Mouse (Mus musculus): ENCODE data around the gene Lgr6. TPM values are rescaled to one million over a fixed set of nuclear protein-coding genes. Genes with fewer than 3 reads are reported as not detected.

Gene Lgr6
- total and polyA plus RNA-seq, 2 experiments from 2014 or later, result 3.8 to 8.6 TPM

DNA sequence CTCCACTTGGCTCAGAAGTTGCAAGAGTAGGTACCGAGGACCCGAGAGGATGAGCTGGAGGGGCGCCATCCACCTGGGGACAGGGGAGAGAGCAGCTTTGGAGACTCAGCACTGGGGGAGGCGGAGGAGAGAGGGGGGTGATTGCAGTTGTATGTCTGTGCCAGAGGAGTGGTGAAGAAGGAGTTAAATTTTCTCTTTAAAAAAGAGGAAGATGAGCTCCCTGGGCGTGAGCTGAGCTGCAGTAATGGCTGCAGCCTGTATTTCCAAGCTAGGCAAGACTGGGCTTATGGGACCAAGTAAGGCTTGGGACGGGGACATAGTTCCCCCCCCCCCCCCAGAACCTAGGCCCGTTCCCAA is 42.6 kb upstream of the Lgr6 start:
- peak overlapping the region; percentile 91; the same call in 1 of the 2 replicates for H3K27ac ChIP-seq (ENCODE audit: low read depth)
- peaks cover 43% of the 10 kb centered on the region for H3K27me3 ChIP-seq (ENCODE audit: control insufficient read depth, insufficient read depth, low read length)
- peaks cover 13% of the 10 kb centered on the region; the same call in 1 of the 2 replicates for H3K4me1 ChIP-seq (ENCODE audit: control insufficient read depth, insufficient read depth)
- ATAC-seq (ENCODE audit: insufficient read depth, low read depth) (0 out of 2 replicates have a peak, but pooled peaks have one; percentile 1), DNase-seq (ENCODE audit: low spot score) (no peak)
- H3K9ac ChIP-seq (replicated peaks; ENCODE audit: low read depth, low read length), result peak overlapping the region; percentile 89
- peaks cover 10% of the 10 kb centered on the region for H3K36me3 ChIP-seq (replicated peaks; ENCODE audit: control insufficient read depth, insufficient read depth, low read length)
- no peaks in the 10 kb centered on the region for H3K9me3 ChIP-seq (replicated peaks; ENCODE audit: control insufficient read depth, low read length)
- WGBS, result 20% methylated on average over 7 of the region's 7 CpGs
- H3K4me2 ChIP-seq (ENCODE audit: low read depth, low read length), result peak overlapping the region; percentile 91
- TF ChIP-seq EP300 (IDR thresholded peaks at IDR 0.05; ENCODE audit: low read depth) (no peak), CTCF (IDR thresholded peaks at IDR 0.05; ENCODE audit: low read depth) (no peak)
- peak overlapping the region; percentile 81 for H3K4me3 ChIP-seq (ENCODE audit: low read depth, low read length)

GRCm38 (mm10) chr1:135146946-135147701 is 42.0 kb upstream of the Lgr6 start:
- Histone ChIP-seq H3K9ac (replicated peaks; ENCODE audit: low read depth, low read length) (peak overlapping the region; percentile 89), H3K36me3 (replicated peaks; ENCODE audit: control insufficient read depth, insufficient read depth, low read length) (peaks cover 5% of the 10 kb centered on the region), H3K4me2 (ENCODE audit: low read depth, low read length) (peak overlapping the region; percentile 91), H3K27ac (ENCODE audit: low read depth) (peak overlapping the region; percentile 91), H3K27me3 (ENCODE audit: control insufficient read depth, insufficient read depth, low read length) (peaks cover 40% of the 10 kb centered on the region), H3K4me3 (ENCODE audit: low read depth, low read length) (peak overlapping the region; percentile 81), H3K4me1 (ENCODE audit: control insufficient read depth, insufficient read depth) (peaks cover 13% of the 10 kb centered on the region; the same call in 1 of the 2 replicates), H3K9me3 (replicated peaks; ENCODE audit: control insufficient read depth, low read length) (no peaks in the 10 kb centered on the region)
- WGBS, result under 1% methylated on average over 69 of the region's 69 CpGs
- peak; percentile 64 for DNase-seq (ENCODE audit: low spot score)
- TF ChIP-seq EP300 (IDR thresholded peaks at IDR 0.05; ENCODE audit: low read depth), result no peak
- TF ChIP-seq CTCF (IDR thresholded peaks at IDR 0.05; ENCODE audit: low read depth), result no peak
- ATAC-seq (ENCODE audit: insufficient read depth, low read depth), result peak; percentile 74

- ATAC-seq (ENCODE audit: insufficient read depth, low read depth) (peak; percentile 83), DNase-seq (ENCODE audit: low spot score) (peak; percentile 67)
- Histone ChIP-seq H3K27me3 (ENCODE audit: control insufficient read depth, insufficient read depth, low read length) (peaks cover 40% of the 10 kb centered on the region), H3K4me2 (ENCODE audit: low read depth, low read length) (peak within 1 kb of the TSS; percentile 91), H3K27ac (ENCODE audit: low read depth) (peak within 1 kb of the TSS; percentile 91), H3K36me3 (replicated peaks; ENCODE audit: control insufficient read depth, insufficient read depth, low read length) (peaks cover 4% of the 10 kb centered on the region), H3K9me3 (replicated peaks; ENCODE audit: control insufficient read depth, low read length) (no peaks in the 10 kb centered on the region), H3K9ac (replicated peaks; ENCODE audit: low read depth, low read length) (peak within 1 kb of the TSS; percentile 89), H3K4me3 (ENCODE audit: low read depth, low read length) (peak within 1 kb of the TSS; percentile 81), H3K4me1 (ENCODE audit: control insufficient read depth, insufficient read depth) (peaks cover 13% of the 10 kb centered on the region; the same call in 1 of the 2 replicates)
- TF ChIP-seq CTCF (IDR thresholded peaks at IDR 0.05; ENCODE audit: low read depth), result no peak
- no peak for TF ChIP-seq EP300 (IDR thresholded peaks at IDR 0.05; ENCODE audit: low read depth)
- WGBS, result 1% methylated on average over 77 of the region's 78 CpGs
These were observed 41.2 kb upstream of the Lgr6 start, which contains the start of gene Arl8a for GRCm38 (mm10) chr1:135146077-135146945. TSS of gene Arl8a (plus strand) at chr1:135146824.

GRCm38 (mm10) chr1:135143940-135144339 is 38.9 kb upstream of the Lgr6 start:
- WGBS, result 82% methylated on average over 2 of the region's 2 CpGs
- H3K4me2 ChIP-seq (ENCODE audit: low read depth, low read length), result no peak overlapping the region
- no peaks in the 10 kb centered on the region for H3K9me3 ChIP-seq (replicated peaks; ENCODE audit: control insufficient read depth, low read length)
- peaks cover 40% of the 10 kb centered on the region for H3K27me3 ChIP-seq (ENCODE audit: control insufficient read depth, insufficient read depth, low read length)
- H3K4me1 ChIP-seq (ENCODE audit: control insufficient read depth, insufficient read depth), result peaks cover 13% of the 10 kb centered on the region; the same call in 1 of the 2 replicates
- ATAC-seq (ENCODE audit: insufficient read depth, low read depth) (no peak), DNase-seq (ENCODE audit: low spot score) (no peak)
- no peak overlapping the region for H3K27ac ChIP-seq (ENCODE audit: low read depth)
- H3K4me3 ChIP-seq (ENCODE audit: low read depth, low read length), result no peak overlapping the region
- no peak overlapping the region for H3K9ac ChIP-seq (replicated peaks; ENCODE audit: low read depth, low read length)
- no peaks in the 10 kb centered on the region for H3K36me3 ChIP-seq (replicated peaks; ENCODE audit: control insufficient read depth, insufficient read depth, low read length)
- no peak for TF ChIP-seq EP300 (IDR thresholded peaks at IDR 0.05; ENCODE audit: low read depth)

DNA sequence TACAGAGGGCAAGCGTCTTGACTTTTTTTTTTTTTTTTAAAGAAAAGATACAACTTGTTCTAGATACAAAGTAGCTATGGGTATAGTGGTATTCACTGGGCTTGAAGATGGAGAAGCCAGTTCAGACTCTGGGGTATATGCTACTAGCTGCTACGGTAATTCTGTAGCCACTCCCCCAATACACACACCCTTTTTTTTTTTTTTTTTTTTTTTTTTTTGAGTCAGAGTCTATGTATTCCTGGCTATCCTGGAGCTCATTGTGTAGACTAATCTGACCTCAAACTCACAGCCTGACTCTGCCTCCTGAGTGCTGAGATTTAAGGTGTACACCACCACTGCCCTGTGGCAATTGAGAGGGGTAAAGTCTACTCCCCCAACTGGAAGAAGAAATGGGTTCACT is 37.4 kb upstream of the Lgr6 start:
- Histone ChIP-seq H3K4me2 (ENCODE audit: low read depth, low read length) (no peak overlapping the region), H3K9ac (replicated peaks; ENCODE audit: low read depth, low read length) (no peak overlapping the region), H3K4me1 (ENCODE audit: control insufficient read depth, insufficient read depth) (peaks cover 4% of the 10 kb centered on the region; the same call in 1 of the 2 replicates), H3K36me3 (replicated peaks; ENCODE audit: control insufficient read depth, insufficient read depth, low read length) (no peaks in the 10 kb centered on the region), H3K9me3 (replicated peaks; ENCODE audit: control insufficient read depth, low read length) (no peaks in the 10 kb centered on the region), H3K27ac (ENCODE audit: low read depth) (no peak overlapping the region), H3K4me3 (ENCODE audit: low read depth, low read length) (no peak overlapping the region), H3K27me3 (ENCODE audit: control insufficient read depth, insufficient read depth, low read length) (peaks cover 40% of the 10 kb centered on the region)
- 73% methylated on average over 2 of the region's 2 CpGs for WGBS
- no peak for DNase-seq (ENCODE audit: low spot score)
- TF ChIP-seq CTCF (IDR thresholded peaks at IDR 0.05; ENCODE audit: low read depth) (no peak), EP300 (IDR thresholded peaks at IDR 0.05; ENCODE audit: low read depth) (no peak)
- no peak for ATAC-seq (ENCODE audit: insufficient read depth, low read depth)

Measured in heart, postnatal 0 days (tissue).